Mouse (Mus musculus) right cerebral cortex, adult 18-20 months (tissue): ENCODE results near the gene Fbl.
"Not testable (repeated sequence)": the region's sequence is repeated elsewhere in the genome, so short reads cannot be mapped to it uniquely, and the experiment has no call there.

Source experiments
- DNase-seq: peaks from one replicate; pipeline ENCODE4 v3.0.0; 2022; ENCODE audit warnings: mixed read lengths

Gene Fbl

DNA sequence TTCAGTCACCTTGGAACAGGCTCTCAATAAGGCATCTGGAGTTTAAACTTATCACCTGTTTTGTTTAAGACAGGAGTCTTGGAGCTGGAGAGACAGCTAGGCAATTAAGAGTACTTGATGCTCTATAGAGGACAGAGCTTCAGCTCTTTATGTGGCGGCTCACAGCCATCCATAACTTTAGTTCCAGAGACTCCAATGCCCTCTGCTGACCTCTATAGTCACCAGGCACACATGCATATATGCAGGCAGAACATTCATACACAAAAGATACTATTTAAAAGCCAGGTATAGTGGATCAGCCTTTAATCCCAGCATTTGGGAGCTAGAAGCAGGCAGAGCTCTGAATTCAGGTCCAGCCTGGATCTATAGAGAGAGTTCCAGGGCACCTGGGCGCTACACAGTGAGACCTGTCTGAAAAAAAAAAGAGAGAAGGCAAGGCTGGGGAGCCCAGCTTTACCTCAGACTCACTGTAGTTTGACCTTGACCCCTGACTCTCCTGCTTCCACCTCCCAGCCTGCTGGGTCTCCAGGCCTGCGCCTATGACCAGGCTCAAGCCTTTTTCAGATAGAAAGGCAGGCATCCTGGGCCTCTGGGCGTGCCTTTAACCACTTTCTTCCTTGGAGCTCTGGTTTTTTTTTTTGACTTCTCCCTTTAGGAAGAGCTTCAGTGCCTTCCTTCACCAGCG, 26.0 kb downstream of the Fbl start:
- no peak for DNase-seq

DNA sequence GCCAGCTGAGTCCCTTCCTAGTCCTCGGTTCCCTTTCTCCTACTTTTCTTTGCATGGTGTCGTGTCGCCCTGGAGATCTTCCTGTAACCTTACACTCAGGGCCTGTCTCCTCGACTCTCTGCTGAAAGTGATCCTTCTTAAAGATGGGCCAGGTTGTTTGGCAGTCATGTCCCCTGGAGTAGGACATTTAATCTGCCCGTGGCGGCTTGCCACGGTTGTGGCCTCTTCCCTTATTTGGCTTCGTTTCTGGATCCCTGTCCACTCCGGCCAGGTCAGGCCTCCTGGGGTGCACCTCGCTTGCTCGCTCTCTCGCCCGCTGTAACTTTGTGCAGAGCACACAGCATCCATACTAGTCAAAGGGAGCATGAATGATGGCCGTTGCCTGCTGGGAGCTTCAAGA, 27.0 kb downstream of the Fbl start:
- no peak for DNase-seq

DNA sequence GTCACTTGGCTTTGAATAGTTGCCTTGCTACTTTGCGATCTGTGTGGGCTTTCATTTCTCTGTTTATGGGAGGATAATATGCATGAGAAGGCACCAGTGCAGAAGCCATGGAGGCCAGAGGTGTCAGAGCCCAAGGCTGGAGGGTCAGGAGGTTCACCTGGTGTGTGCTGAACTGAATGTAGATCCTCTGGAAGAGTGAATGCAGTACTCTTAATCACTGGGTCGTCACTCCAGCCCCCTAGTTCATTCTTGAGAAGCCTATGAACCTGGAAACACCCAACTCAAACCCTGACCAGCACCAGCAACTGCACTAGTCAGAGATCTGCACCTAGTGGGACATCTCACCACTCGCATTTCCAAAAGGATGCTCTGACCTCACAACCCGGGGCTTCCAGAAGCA, 29.5 kb downstream of the Fbl start:
- no peak for DNase-seq

DNA sequence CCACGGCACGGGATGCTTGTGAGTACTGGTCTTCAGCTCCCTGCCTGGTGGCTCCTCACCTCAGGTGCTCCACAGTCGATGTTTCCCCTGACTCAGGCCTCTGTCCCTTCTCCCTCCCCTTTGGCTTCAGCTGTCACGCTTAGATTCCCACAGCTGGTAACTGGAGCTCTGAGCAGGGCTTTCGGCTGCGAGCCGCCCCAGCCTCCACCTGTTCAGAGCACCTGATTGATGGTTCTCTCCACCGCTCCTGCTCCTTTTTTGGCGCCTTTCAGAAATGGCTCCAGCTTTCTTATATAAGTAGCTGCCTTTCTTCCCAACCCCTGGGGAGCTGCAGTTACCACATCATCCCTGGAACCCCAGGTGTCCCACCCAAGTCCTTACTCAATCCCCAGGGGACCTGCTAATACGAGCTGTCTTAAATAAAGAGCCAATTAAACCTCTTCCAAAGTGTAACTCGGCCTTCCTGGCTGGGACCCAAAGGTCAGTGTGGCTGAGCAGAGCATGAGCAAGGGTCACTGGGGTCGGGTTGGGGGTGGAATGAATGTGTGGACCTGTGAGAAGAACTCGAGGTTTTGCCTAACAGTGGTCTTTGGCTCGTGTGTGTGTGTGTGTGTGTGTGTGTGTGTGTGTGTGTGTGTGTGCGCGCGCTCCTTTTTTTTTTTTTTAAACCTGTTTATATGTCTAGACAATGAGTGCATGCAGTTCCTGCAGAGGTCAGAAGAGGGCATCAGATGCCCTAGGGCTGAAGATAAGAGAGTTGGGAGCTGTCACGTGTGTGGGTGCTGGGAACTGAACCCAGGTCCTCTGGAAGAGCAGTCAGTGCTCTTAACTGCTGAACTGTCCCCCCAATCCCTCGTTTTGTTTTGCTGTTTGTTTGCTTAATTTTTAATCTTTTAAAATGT, 33.9 kb downstream of the Fbl start:
- DNase-seq, result no peak

DNA sequence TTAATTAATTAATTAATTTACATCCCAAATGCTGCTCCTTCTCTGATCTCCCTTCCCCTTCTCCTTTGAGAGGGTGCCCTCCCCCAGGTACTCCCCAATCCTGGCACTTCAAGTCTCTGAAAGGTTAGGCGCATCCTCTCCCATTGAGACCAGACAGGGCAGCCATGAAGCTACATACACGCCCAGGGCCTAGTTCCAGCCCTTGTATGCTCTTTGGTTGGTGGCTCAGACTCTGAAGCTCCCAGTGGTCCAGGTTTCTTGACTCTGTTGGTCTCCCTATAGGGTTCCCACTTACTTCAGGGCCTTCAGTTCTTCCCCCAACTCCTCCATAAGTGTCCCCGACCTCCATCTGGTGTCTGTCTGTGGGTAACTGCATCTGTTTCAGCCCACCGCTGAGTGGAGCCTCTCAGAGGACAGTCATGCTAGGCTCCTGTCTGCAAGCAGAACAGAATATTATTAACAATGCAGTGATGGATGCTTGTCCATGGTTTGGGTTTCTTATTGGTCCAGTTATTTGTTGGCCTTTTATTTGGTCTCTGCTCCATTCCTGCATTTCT, 36.6 kb downstream of the Fbl start:
- DNase-seq, result no peak

DNA sequence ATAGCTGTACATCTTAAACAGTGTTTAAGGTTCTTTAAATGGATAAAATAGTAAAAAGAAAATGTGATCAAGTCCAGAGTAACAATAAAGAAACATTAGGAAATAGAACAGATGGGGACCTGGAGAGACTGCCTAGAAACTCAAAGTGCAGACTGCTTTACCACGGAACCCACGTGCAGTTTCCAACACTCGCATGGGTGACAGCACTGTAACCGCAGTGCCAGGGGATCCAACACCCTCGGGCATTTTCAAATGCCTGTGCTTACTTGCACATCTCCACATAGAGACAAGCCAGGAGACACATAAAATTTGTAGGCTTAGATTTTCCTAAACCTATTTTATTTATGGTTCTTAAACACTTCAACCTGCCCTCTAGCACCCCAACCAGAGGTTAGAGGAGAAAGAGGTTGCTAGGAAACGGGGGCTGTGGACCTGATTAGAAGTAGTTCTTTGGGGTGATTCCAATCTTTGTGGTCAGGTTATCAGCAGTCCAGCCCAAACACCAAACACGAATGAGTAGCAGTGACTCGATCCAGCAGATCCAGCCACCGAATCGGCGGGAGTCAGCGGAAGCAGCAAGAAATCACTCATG, 39.0 kb downstream of the Fbl start:
- no peak for DNase-seq

DNA sequence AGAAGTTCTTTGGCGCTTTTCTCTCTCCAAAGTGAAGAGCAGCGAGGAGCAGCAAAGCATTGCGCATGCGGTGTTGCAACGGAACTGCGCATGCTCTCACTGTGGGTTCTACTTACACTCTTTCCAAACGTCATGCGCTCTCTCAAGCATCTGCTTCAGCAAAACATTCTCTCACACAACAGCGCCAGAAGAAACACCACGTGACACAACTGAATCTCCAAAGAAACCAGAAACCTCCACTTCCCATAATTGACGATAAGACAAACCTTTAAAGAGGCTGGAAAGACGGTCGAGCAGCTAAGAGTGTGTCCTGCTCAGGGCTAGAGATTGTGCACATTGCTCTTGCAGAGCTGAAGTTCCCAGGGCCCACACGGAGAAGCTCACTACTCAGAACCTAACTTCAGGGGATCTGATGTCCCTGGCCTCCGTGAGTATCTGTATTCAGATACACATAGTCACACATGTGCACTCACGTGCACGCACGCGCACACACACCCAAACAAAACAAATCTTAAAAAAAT, 39.5 kb downstream of the Fbl start:
- peak; percentile 77 for DNase-seq

DNA sequence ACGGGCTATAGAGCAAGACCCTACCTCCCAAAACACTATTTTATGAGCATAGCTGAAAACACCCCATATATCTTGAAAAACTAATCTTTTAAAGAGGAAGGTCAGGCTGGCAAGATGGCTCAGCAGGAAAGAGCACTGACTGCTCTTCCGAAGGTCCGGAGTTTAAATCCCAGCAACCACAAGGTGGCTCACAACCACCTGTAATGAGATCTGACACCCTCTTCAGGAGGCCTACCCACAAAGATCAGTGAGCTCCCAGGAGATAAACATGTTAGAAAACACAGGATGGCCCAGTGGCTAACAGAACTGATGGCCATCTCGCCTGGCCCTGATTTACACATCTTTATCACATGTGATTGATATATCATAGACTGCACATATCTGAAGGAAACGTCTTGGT, 41.2 kb downstream of the Fbl start:
- no peak for DNase-seq

DNA sequence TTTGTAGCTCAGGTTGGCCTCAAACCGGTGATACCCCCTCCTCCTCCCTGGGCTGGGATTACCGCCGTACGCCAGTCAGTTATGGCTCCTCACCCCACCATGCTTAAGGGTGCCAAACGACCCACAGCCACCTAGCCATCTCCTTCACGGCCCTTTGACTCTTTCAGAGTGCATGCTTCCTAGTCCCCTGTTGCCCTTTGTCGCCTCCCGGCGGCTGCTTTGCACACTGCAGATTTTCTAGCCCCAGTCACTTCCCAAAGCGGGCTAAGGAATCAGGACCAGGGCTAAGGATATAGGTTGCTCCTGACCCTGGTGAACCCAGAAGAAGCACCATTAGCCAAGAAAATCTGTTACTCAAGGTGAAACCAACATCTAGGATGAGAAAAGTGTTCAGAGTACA, 44.6 kb downstream of the Fbl start:
- no peak for DNase-seq

DNA sequence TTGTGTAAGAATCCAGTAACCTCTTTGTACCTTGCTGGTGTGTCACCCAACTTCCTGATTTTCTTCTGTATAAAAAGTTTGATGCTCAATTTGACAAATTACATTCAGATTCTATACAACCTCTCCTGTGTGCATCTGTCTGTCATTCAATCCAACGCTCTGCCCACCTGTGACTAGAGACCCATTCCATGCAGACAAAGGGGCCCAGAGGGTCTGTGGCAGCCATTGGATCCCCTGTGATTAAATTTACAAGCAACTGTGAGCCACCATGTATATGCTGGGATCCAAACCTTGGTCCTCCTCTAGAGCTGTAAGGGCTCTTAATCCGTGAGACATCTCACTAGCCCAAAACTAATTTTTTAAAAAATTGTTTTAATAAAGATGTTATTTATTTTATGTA, 46.4 kb downstream of the Fbl start:
- DNase-seq, result not testable (repeated sequence)

DNA sequence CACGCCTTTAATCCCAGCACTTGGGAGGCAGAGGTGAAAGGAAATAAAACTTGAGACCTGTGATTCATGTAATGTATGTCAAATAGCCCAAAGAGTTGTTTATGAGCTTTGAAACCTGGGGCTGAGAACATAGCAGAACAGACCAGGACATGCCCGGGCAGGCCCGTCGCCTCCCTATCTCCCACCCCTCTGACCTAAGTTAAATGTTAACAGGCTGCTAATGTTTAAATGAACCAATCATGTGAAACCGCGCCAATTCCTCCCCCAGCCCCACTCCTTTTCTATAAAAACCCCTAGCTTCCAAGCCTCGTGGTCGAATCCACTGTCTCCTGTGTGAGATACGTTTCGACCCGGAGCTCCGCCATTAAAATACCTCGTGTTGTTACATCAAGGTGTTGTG, 48.3 kb downstream of the Fbl start:
- DNase-seq, result not testable (repeated sequence)

DNA sequence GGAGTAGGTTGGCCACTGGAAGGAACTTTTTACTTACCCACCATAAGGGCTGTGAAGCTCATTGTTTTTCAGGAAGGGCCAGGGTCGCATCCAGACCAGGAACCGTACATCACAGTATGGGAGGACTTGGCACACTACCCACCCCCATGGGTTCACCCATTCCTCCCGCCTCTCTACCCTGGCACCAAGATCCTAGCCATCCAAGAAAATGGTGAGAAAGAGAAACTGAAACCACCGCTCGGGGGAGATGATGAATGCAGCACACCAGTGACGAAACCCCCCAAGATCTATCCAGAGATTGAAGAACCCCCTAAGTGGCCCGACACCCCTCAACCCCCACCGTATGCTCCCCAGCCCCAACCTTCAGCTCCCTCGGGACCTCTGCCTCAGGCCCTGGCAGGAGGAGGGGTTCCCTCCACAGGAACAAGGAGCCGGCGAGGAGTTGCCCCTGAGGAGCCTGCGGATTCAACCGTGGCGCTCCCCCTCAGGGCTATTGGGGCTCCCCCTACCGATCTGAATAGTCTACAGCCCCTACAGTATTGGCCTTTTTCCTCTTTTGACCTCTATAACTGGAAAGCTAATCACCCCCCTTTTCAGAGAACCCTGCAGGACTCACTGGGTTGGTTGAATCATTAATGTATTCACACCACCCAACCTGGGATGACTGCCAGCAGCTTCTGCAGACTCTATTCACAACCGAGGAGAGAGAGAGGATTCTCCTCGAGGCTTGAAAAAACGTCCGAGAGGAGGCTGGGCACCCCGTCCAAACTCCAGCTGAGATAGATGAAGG, 49.6 kb downstream of the Fbl start:
- peak; percentile 61 for DNase-seq

DNA sequence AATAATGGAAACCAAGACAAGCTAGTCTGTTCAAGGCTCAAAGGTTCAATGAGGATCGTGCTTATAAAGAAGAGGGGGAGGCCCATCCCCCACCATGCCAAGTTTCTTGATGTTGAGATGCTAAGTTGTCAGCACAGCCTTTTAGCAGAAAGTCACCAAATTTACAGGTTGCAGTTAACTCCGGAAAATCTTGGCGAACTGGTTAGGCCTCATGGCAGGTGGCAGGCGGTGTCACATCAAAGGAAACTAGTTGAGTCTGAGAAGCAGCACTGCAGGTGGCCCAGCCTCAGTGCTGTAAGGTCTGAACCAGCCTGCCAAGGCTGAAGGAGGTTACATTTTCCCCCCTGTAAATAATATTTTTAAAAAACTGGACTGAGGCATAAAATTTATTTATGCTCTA, 57.3 kb downstream of the Fbl start:
- DNase-seq, result not testable (repeated sequence)

DNA sequence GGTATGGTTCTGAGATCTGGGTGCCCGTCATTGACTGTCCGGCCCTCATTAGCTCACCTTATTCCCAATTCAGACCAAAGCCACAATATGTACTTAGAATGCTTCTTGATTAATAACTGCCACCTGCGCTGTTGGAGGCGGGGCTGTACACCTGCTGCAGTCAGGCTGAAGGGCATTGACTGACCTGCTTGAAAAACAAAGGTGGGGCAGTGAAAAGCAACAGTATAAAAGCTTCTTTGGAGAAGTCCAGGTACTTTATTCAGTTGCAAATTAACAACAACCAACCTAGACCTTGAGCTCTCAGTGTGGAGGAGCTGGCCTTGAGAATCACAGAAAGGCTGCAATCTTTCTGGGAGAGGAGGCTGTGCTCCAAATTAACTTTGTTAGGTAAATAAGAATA, 57.9 kb downstream of the Fbl start:
- DNase-seq, result not testable (repeated sequence)
